Mouse (Mus musculus) adrenal gland, adult 2 months (tissue): ENCODE results near the gene Tbcc. TPM values are rescaled to one million over a fixed set of nuclear protein-coding genes. Genes with fewer than 3 reads are reported as not detected.

ENCODE experiments used
- DNase-seq: peaks from one replicate; pipeline ENCODE4 v3.0.0; 2021
- polyA plus RNA-seq: library from polyadenylated mRNA; depleted of rRNA; stranded (reverse); fragments of >200 nt; gene quantifications from 2 replicates; pipeline ENCODE4 v1.2.3, GENCODE M21; 2012
- total RNA-seq, 2 experiments: library from RNA; stranded (reverse); gene quantifications; 2 replicates each; pipeline ENCODE4 v1.2.3; 2021

The Tbcc gene
- total and polyA plus RNA-seq, 3 experiments: 13.1 to 23.8 (median 17.2) TPM

- no peak for DNase-seq
Measured at GRCm38 (mm10) chr17:46870204-46870798, 20.2 kb upstream of the Tbcc start.

- DNase-seq: no peak
Measured at GRCm38 (mm10) chr17:46870913-46871312, 19.6 kb upstream of the Tbcc start.

- no peak for DNase-seq
Measured at GRCm38 (mm10) chr17:46872806-46873205, 17.7 kb upstream of the Tbcc start.

GRCm38 (mm10) chr17:46874133-46874532 is 16.4 kb upstream of the Tbcc start:
- DNase-seq: peak; percentile 80

GRCm38 (mm10) chr17:46875626-46876025 is 14.9 kb upstream of the Tbcc start:
- DNase-seq: no peak

GRCm38 (mm10) chr17:46876371-46876950 is 14.0 kb upstream of the Tbcc start:
- no peak for DNase-seq

DNA sequence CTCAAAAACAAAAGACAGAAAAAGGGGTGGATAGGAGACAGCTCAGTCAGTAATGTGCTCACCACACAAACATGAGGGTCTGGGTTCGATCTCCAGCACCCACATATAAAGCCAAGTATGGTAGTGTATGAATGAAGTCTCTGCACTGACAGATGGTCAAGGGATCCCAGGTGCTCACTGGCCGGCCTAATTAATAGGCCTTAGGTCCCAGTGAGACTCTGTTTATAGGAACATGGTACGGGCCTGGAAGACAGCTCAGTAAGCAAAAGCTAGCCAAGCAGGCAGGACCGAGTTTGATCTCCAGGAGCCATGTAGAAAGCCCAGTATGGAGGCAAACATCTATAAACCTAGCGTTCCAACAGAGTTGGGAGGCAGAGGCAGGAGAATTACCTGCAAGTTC is 13.4 kb upstream of the Tbcc start:
- no peak for DNase-seq

DNA sequence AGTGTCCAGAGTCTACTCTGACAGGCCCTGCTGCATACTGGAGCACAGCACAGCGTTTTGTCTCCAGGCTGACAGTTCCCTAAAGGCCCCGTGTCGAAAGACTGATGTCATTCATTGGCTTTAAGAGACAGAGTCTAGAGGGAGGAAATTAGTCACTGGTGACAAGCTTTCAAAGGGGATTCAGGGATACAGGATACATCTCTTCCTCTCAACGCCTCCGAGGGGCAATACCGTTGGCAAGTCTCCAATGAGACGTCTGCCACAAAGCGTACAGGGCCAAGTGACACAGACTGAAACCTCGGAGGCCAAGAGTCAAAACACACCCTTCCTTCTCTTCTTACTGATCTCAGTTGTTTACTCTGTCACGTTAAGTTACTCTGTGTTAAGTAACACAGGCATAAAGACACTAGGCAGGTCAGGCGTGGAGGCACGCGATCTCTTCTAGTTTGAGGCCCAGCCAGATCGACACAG is 10.6 kb upstream of the Tbcc start:
- peak; percentile 72 for DNase-seq

DNA sequence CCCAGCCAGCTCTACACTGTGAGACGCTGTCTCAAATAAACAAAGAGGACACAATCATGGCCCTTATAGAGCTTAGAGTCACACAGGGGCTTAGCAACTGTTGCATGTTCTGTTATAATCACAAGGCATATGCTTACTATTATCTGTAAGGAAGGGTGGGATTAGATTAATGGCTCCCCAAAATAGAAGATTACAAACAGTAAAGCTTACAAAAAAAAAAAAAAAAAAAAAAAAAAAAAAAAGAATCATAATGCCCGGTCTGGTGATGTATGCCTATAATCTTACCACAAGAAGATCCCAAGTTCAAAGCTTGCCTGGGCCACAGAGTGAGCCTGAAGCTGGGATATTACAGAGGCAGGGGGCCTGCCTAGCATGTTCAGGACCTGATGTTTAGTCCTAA is 10.2 kb upstream of the Tbcc start:
- DNase-seq: no peak

- no peak for DNase-seq
Measured at GRCm38 (mm10) chr17:46881728-46882127, 8.8 kb upstream of the Tbcc start.

GRCm38 (mm10) chr17:46883107-46883506 is 7.4 kb upstream of the Tbcc start:
- DNase-seq: no peak

DNA sequence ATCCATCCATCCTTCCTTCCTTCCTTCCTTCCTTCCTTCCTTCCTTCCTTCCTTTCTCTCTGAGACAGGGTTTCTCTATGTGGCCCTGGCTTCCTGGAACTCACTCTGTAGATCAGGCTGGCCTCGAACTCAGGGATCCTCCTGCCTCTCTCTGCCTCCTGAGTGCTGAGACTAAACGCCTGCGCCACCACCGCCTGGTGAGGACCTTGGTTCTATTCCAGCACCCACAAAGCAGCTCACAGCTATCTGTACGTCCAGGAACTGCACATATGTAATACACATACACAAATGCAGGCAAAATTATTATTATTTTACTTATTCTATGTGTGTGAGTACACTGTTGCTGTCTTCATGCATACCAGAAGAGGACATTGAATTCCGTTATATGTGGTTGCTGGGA is 5.7 kb upstream of the Tbcc start:
- no peak for DNase-seq

DNA sequence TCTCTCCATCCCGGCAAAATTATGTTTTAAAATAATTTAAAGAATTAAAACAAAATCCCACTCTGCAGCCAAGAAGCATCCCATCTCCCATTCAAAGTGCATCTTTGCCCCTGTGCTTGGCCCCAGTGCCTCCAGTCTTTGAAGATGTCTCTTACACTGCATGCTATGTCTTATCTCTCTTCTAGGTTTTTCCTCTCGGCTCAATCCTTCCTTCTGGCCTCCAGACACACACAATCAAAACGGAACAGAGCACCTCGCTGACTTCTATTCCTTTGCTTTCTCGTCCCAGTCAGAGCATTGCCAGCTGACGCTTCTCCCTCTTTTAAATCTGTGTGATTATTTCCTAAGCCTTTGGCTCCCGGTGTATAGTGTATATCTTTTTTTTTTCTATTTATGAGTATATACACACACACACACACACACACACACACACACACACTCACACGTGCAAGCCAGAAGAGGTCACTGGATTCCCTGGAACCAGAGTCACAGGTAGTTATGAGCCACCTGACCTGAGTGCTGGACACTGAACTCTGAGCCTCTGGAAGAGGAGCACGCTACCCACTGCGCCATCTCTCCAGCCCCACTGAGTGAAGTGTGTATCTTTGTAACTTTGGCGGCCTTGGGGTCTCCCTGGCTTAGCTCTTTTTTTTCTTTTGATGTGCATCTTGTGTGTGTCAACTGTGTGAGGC is 5.1 kb upstream of the Tbcc start:
- no peak for DNase-seq

DNA sequence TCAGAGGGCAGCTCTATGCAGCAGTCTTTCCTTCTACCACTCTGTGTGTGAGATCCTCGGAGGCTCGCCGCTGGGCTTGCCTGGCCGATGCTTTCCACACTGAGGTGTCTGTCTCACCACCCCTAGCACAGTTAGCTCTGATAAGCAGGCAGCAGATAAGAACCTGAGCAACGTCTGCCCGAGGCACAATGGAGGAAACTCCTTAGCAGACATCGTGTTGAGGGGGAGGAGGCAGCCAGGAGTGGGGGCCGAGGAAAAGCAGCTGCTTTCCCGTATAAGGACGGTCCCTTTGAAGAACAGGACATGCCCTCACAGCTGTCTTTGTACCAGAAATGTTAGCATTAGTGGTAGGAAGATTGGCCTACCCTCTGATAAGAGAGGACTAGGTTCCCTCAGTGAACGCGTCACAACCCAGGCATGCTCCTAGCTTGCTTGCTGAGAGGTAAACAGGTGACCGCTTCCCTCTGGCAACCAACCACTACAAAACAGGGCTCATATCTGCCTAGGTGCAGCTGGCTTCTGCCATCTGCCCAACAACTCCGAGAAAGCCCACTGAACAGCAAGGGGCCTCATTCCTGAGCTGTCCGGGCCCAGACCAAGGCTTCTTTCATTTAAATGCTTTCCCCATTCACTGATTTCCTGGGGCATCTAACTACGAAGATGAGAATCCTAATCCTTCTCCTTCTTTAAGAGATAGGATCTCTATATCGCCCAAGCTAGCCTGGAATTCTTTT is 4.4 kb upstream of the Tbcc start:
- no peak for DNase-seq

DNA sequence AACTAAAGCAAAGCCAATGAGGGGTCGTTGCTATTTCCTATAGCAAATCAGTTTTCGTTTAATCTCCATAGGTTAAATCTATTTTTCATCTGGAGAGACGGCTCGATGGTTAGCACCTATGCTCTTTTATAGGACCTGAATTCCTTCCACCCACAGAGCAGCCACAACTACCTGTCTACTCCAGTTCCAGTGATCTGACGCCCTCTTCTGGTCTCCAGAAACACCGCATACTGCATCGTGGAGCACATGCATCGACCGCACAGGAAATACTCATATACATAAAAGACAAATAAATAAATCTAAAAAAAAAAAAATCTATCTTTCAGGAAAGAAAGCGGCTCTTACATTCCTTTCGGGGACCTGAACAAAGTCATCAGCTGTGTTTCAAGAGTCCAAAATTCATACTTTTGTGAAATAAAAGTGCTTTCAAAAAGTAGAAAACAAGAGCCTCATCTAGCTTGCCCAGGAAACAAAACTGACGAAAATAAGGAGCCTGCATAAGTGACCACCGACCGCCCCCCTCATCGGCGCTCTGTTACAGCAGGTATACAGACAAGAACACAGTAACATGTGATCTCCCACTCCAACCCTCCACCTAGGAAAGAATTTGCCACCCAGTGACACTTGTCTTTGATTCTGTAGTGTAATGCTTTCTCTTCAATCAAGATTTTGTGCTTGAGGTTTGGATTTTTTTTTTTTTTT is 1.8 kb upstream of the Tbcc start:
- DNase-seq: peak; percentile 53

GRCm38 (mm10) chr17:46889450-46890084 is 917 bp upstream of the Tbcc start:
- DNase-seq: peak; percentile 90

GRCm38 (mm10) chr17:46890843-46891594 is 535 bp downstream of the Tbcc start:
- DNase-seq: peak; percentile 61

- no peak for DNase-seq
Measured at GRCm38 (mm10) chr17:46895426-46895825, 4.9 kb downstream of the Tbcc start.

DNA sequence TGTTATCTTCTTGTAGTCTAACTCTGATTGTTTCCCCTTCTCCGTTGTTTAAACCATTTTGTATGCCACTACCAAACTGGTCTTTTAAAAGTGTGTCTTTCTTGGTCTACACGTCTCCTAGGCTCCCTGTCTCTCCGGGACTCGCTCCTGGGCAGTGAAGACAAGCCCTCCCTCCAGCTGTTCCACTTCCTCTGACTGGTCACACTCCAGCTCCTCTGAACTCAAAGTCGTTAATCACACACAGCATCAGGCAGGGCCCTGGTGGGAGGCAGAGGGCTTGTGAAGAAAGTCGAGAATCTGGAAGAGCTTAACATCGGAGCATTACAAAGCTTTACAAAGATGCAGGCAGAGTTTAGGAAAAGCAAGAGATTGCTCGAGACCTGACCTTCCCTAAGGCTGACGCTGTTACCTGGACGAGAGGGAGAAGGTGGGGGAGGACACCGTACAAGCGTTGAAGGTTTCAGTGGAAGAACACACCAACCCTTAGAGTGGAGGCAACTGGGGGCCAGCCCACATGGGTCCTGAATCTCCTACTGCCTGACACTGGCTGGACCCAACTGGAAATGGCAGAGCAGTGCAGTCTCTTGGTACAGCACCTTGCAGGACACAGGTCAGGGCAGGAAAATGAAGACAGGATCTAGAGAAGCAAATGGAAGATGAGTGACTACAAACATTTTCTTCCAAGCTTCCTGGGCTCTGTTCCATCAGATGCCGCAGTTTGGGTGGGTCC is 6.9 kb downstream of the Tbcc start:
- DNase-seq: no peak

- no peak for DNase-seq
Measured at GRCm38 (mm10) chr17:46900941-46901340, 10.5 kb downstream of the Tbcc start.
